Mouse (Mus musculus): ENCODE results near the gene Itga8. TPM values are rescaled to one million over a fixed set of nuclear protein-coding genes. Genes with fewer than 3 reads are reported as not detected.

Gene Itga8
- polyA plus RNA-seq, 1 experiment: not detected

DNA sequence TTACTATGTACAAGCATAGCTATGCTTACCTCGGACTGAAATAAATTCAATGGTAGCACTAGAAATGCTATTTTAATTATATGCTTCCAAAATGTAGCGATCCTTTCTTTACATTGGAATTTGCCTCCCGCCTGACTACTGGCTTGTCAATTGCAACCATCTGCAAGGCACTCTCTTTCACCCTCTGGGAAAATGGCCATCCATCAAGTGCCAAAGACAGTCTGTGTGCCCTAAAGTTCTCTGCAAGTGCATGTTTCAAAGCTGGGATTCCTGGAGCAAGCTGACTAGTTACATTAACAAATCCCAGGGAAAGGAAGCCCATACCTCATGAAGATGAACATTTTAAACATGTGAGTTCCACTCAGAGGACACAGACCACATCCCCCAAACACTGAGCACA, 145.3 kb downstream of the Itga8 start:
- Histone ChIP-seq H3K4me3 (ENCODE audit: insufficient read depth, low read depth, low read length) (no peak overlapping the region), H3K4me1 (ENCODE audit: control insufficient read depth, insufficient read depth, low read length) (no peaks in the 10 kb centered on the region), H3K27ac (ENCODE audit: insufficient read depth, low read depth, low read length) (no peak overlapping the region)
- 49% methylated on average over 3 of the region's 3 CpGs for WGBS
- TF ChIP-seq CTCF (IDR thresholded peaks at IDR 0.05; ENCODE audit: insufficient read depth, low read depth, low read length) (no peak), POLR2A (IDR thresholded peaks at IDR 0.05; ENCODE audit: insufficient read depth, low read depth, low read length) (no peak)

- Histone ChIP-seq H3K27ac (ENCODE audit: insufficient read depth, low read depth, low read length) (no peak overlapping the region), H3K4me1 (ENCODE audit: control insufficient read depth, insufficient read depth, low read length) (no peaks in the 10 kb centered on the region), H3K4me3 (ENCODE audit: insufficient read depth, low read depth, low read length) (no peak overlapping the region)
- no peak for TF ChIP-seq POLR2A (IDR thresholded peaks at IDR 0.05; ENCODE audit: insufficient read depth, low read depth, low read length)
- TF ChIP-seq CTCF (IDR thresholded peaks at IDR 0.05; ENCODE audit: insufficient read depth, low read depth, low read length): no peak
- WGBS: 73% methylated on average over 6 of the region's 6 CpGs
Observed at GRCm38 (mm10) chr2:12154676-12155075, 147.0 kb downstream of the Itga8 start.

- no peaks in the 10 kb centered on the region for H3K4me1 ChIP-seq (ENCODE audit: control insufficient read depth, insufficient read depth, low read length)
- H3K27ac ChIP-seq (ENCODE audit: insufficient read depth, low read depth, low read length): no peak overlapping the region
- TF ChIP-seq CTCF (IDR thresholded peaks at IDR 0.05; ENCODE audit: insufficient read depth, low read depth, low read length) (no peak), POLR2A (IDR thresholded peaks at IDR 0.05; ENCODE audit: insufficient read depth, low read depth, low read length) (no peak)
- H3K4me3 ChIP-seq (ENCODE audit: insufficient read depth, low read depth, low read length): no peak overlapping the region
- 91% methylated on average over 1 of the region's 1 CpGs for WGBS
Observed at GRCm38 (mm10) chr2:12153551-12153950, 148.2 kb downstream of the Itga8 start.

- 60% methylated on average over 2 of the region's 2 CpGs for WGBS
- no peak for TF ChIP-seq POLR2A (IDR thresholded peaks at IDR 0.05; ENCODE audit: insufficient read depth, low read depth, low read length)
- no peak for TF ChIP-seq CTCF (IDR thresholded peaks at IDR 0.05; ENCODE audit: insufficient read depth, low read depth, low read length)
Observed at GRCm38 (mm10) chr2:12147902-12148301, 153.8 kb downstream of the Itga8 start.

DNA sequence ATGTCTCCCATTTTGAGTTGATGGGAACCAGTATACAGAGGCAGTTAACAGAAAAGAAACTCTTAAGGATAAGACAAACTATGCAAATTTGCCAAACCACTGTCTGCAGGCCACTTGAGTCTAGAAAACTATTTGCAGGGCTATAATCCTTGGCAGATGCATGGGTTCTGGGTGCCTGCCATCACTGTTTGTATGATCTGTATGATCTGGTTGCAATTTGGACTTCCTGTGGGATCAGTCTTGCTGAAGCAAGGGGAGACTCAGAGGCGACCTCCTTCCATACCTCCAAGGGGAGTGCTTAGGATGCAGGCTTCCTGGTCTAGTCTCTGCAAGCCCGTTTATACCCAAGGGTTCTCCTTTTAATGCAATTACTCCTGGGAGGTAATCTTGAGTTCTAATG, 155.1 kb downstream of the Itga8 start:
- TF ChIP-seq POLR2A (IDR thresholded peaks at IDR 0.05; ENCODE audit: insufficient read depth, low read depth, low read length): no peak
- TF ChIP-seq CTCF (IDR thresholded peaks at IDR 0.05; ENCODE audit: insufficient read depth, low read depth, low read length): no peak
- Histone ChIP-seq H3K27ac (ENCODE audit: insufficient read depth, low read depth, low read length) (no peak overlapping the region), H3K4me3 (ENCODE audit: insufficient read depth, low read depth, low read length) (no peak overlapping the region), H3K4me1 (ENCODE audit: control insufficient read depth, insufficient read depth, low read length) (no peaks in the 10 kb centered on the region)
- 63% methylated on average over 2 of the region's 2 CpGs for WGBS

More at GRCm38 (mm10) chr2:12147902-12148301, 153.8 kb downstream of the Itga8 start:
- Histone ChIP-seq H3K4me1 (ENCODE audit: control insufficient read depth, insufficient read depth, low read length) (no peaks in the 10 kb centered on the region), H3K4me3 (ENCODE audit: insufficient read depth, low read depth, low read length) (no peak overlapping the region), H3K27ac (ENCODE audit: insufficient read depth, low read depth, low read length) (no peak overlapping the region)

- Histone ChIP-seq H3K4me3 (ENCODE audit: insufficient read depth, low read depth, low read length) (no peak overlapping the region), H3K27ac (ENCODE audit: insufficient read depth, low read depth, low read length) (no peak overlapping the region), H3K4me1 (ENCODE audit: control insufficient read depth, insufficient read depth, low read length) (no peaks in the 10 kb centered on the region)
- 77% methylated on average over 5 of the region's 5 CpGs for WGBS
- TF ChIP-seq CTCF (IDR thresholded peaks at IDR 0.05; ENCODE audit: insufficient read depth, low read depth, low read length) (no peak), POLR2A (IDR thresholded peaks at IDR 0.05; ENCODE audit: insufficient read depth, low read depth, low read length) (no peak)
Observed at GRCm38 (mm10) chr2:12138765-12139368, 162.9 kb downstream of the Itga8 start.

DNA sequence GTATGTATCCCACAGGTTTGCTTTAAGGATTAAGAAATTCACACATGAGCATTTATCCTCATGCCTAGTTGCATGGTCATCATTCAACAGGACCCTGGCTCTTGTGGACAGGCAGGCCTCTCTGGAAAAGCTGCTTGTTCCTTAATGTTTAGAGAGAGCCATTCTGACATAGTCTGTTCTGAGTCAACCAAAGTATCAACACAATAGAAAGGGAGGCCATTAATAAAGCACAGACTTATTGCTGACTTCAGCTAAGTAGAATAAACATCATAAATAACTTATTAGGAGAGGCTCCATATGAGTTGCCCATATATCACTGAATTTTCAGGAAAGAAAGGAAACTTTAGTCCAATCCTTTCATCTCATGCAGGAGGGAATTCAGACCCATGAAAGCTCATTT, 175.1 kb downstream of the Itga8 start:
- Histone ChIP-seq H3K4me1 (ENCODE audit: control insufficient read depth, insufficient read depth, low read length) (no peaks in the 10 kb centered on the region), H3K27ac (ENCODE audit: insufficient read depth, low read depth, low read length) (no peak overlapping the region), H3K4me3 (ENCODE audit: insufficient read depth, low read depth, low read length) (no peak overlapping the region)
- TF ChIP-seq POLR2A (IDR thresholded peaks at IDR 0.05; ENCODE audit: insufficient read depth, low read depth, low read length): no peak

DNA sequence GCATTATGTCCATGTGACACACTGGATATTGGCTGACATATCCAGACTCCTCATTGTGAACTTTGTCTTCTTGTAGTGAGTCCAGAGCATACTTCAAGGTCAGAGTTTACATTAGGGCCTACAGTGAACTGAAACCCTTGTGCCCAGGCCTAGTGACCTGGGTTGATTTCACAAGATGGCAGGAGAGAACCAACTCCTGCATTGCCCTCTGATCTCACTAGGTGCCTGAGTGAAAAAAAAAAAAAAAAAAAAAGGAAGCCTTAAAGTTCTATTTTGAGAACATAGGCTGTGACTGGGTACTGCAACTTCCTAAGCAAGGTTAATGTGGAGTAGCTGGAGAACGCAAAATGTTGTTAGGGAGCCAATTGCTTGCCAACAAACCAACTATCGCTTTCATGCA, 186.2 kb downstream of the Itga8 start:
- TF ChIP-seq POLR2A (IDR thresholded peaks at IDR 0.05; ENCODE audit: insufficient read depth, low read depth, low read length) (no peak), CTCF (IDR thresholded peaks at IDR 0.05; ENCODE audit: insufficient read depth, low read depth, low read length) (no peak)
- WGBS: 79% methylated on average over 2 of the region's 2 CpGs
- Histone ChIP-seq H3K4me3 (ENCODE audit: insufficient read depth, low read depth, low read length) (no peak overlapping the region), H3K27ac (ENCODE audit: insufficient read depth, low read depth, low read length) (no peak overlapping the region), H3K4me1 (ENCODE audit: control insufficient read depth, insufficient read depth, low read length) (no peaks in the 10 kb centered on the region)

DNA sequence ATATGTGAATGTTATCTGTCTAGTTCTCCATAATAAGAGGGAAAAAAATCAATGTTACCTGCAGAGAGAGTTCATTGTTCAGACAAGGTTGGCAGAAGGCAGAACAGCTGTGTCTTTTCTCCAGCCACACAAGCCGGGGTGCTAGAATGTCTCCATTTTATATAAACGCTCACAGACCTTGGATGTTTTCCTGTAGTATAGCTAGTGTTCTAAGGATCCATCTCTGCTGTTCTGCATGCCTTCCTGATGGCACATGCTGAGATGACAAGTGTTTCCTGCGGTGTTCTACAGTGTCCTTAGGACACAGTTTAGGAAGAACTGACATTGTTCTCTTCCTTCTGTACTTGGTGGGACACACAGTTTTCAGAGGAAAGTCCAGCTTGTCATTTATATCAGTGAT, 192.4 kb downstream of the Itga8 start:
- Histone ChIP-seq H3K27ac (ENCODE audit: insufficient read depth, low read depth, low read length) (no peak overlapping the region), H3K4me3 (ENCODE audit: insufficient read depth, low read depth, low read length) (no peak overlapping the region), H3K4me1 (ENCODE audit: control insufficient read depth, insufficient read depth, low read length) (no peaks in the 10 kb centered on the region)
- 88% methylated on average over 3 of the region's 3 CpGs for WGBS
- TF ChIP-seq POLR2A (IDR thresholded peaks at IDR 0.05; ENCODE audit: insufficient read depth, low read depth, low read length) (no peak), CTCF (IDR thresholded peaks at IDR 0.05; ENCODE audit: insufficient read depth, low read depth, low read length) (no peak)

GRCm38 (mm10) chr2:12108306-12108705, 193.4 kb downstream of the Itga8 start:
- Histone ChIP-seq H3K4me3 (ENCODE audit: insufficient read depth, low read depth, low read length) (no peak overlapping the region), H3K27ac (ENCODE audit: insufficient read depth, low read depth, low read length) (no peak overlapping the region), H3K4me1 (ENCODE audit: control insufficient read depth, insufficient read depth, low read length) (no peaks in the 10 kb centered on the region)
- WGBS: 92% methylated on average over 2 of the region's 2 CpGs
- no peak for TF ChIP-seq POLR2A (IDR thresholded peaks at IDR 0.05; ENCODE audit: insufficient read depth, low read depth, low read length)
- no peak for TF ChIP-seq CTCF (IDR thresholded peaks at IDR 0.05; ENCODE audit: insufficient read depth, low read depth, low read length)
